Mouse (Mus musculus) lung, embryonic 16.5 days (tissue): ENCODE measurements at regions not wholly inside any gene's neighbourhood (a gene's known extent, or its start where the extent isn't known, plus 50 kb on each side); places are given as distances from the start of the nearest gene placed in this dataset.

ENCODE experiments used
- ATAC-seq: fragments of 200-750 bp; cut with Nextera tagmentation; 2 replicates; pipeline ENCODE4 v1.8.0; 2017; ENCODE audit warnings: low read depth, mild to moderate bottlenecking, moderate library complexity
- H3K27ac ChIP-seq: fragments of 300-500 bp; sonication (generic); 2 replicates; pipeline ENCODE4 v1.5.1; 2014; ENCODE audit warnings: mild to moderate bottlenecking, control low read depth, low read length
- H3K27me3 ChIP-seq: fragments of 300-500 bp; sonication (generic); 2 replicates; pipeline ENCODE4 v1.6.1; 2014; ENCODE audit warnings: low read depth, low read length, mixed read lengths; ENCODE audit not compliant: control insufficient read depth, insufficient read depth
- H3K36me3 ChIP-seq: fragments of 300-500 bp; sonication (generic); 2 replicates; pipeline ENCODE4 v1.6.1; 2014; ENCODE audit warnings: low read length; ENCODE audit not compliant: control insufficient read depth, insufficient read depth
- H3K4me1 ChIP-seq: fragments of 300-500 bp; sonication (generic); replicated peaks from 2 replicates; pipeline ENCODE4 v1.6.1; 2014; ENCODE audit warnings: low read length, mixed read lengths; ENCODE audit not compliant: control insufficient read depth, insufficient read depth
- H3K4me2 ChIP-seq: fragments of 300-500 bp; sonication (generic); 2 replicates; pipeline ENCODE4 v1.6.1; 2014; ENCODE audit warnings: low read depth, low read length, control low read depth
- H3K4me3 ChIP-seq: fragments of 300-500 bp; sonication (generic); 2 replicates; pipeline ENCODE4 v1.5.1; 2014; ENCODE audit warnings: mild to moderate bottlenecking, low read length, control low read depth
- H3K9ac ChIP-seq: fragments of 300-500 bp; sonication (generic); 2 replicates; pipeline ENCODE4 v1.6.1; 2014; ENCODE audit warnings: low read length, control low read depth
- H3K9me3 ChIP-seq: fragments of 300-500 bp; sonication (generic); 2 replicates; pipeline ENCODE4 v1.6.1; 2016; ENCODE audit warnings: low read length; ENCODE audit not compliant: control insufficient read depth
- WGBS: fragments of 180-500 bp; shearing (Covaris S2); extraction: QIAGEN DNeasy Blood & Tissue Kit; methylation state at CpG from one replicate; pipeline ENCODE4 v1.1.7; 2014; 5-methylcytosine and 5-hydroxymethylcytosine counted together

GRCm38 (mm10) chr3:82652346-82652745, 104.5 kb upstream of the Npy2r start:
- 66% methylated on average over 2 of the region's 2 CpGs for WGBS
- no peak overlapping the region for H3K4me3 ChIP-seq
- H3K4me1 ChIP-seq: no peaks in the 10 kb centered on the region
- H3K27me3 ChIP-seq: no peaks in the 10 kb centered on the region
- no peak overlapping the region for H3K4me2 ChIP-seq
- ATAC-seq: no peak
- no peaks in the 10 kb centered on the region for H3K9me3 ChIP-seq
- H3K27ac ChIP-seq: no peak overlapping the region
- no peaks in the 10 kb centered on the region for H3K36me3 ChIP-seq
- no peak overlapping the region for H3K9ac ChIP-seq

- Histone ChIP-seq H3K27ac (no peak overlapping the region), H3K9me3 (no peaks in the 10 kb centered on the region), H3K9ac (no peak overlapping the region), H3K4me3 (no peak overlapping the region), H3K36me3 (no peaks in the 10 kb centered on the region), H3K4me1 (no peaks in the 10 kb centered on the region), H3K27me3 (no peaks in the 10 kb centered on the region), H3K4me2 (no peak overlapping the region)
- 54% methylated on average over 2 of the region's 2 CpGs for WGBS
- no peak for ATAC-seq
Measured at GRCm38 (mm10) chr3:82640052-82640451, 92.2 kb upstream of the Npy2r start.

- Histone ChIP-seq H3K4me1 (no peaks in the 10 kb centered on the region), H3K4me2 (no peak overlapping the region), H3K27me3 (no peaks in the 10 kb centered on the region), H3K36me3 (no peaks in the 10 kb centered on the region), H3K9me3 (no peaks in the 10 kb centered on the region), H3K4me3 (no peak overlapping the region), H3K9ac (no peak overlapping the region), H3K27ac (no peak overlapping the region)
- ATAC-seq: 0 out of 2 replicates have a peak, but pooled peaks have one; percentile 23
- 16% methylated on average over 3 of the region's 3 CpGs for WGBS
Measured at GRCm38 (mm10) chr3:82636666-82637065, 88.8 kb upstream of the Npy2r start.

- no peak overlapping the region for H3K4me3 ChIP-seq
- H3K27ac ChIP-seq: no peak overlapping the region
- WGBS: 45% methylated on average over 3 of the region's 3 CpGs
- no peak for ATAC-seq
- H3K4me1 ChIP-seq: no peaks in the 10 kb centered on the region
- no peak overlapping the region for H3K9ac ChIP-seq
- no peak overlapping the region for H3K4me2 ChIP-seq
- H3K27me3 ChIP-seq: no peaks in the 10 kb centered on the region
- H3K9me3 ChIP-seq: no peaks in the 10 kb centered on the region
- H3K36me3 ChIP-seq: no peaks in the 10 kb centered on the region
Measured at GRCm38 (mm10) chr3:82620418-82621003, 72.6 kb upstream of the Npy2r start.

- no peaks in the 10 kb centered on the region for H3K27me3 ChIP-seq
- no peak for ATAC-seq
- 79% methylated on average over 5 of the region's 5 CpGs for WGBS
- H3K4me1 ChIP-seq: no peaks in the 10 kb centered on the region
- no peaks in the 10 kb centered on the region for H3K36me3 ChIP-seq
- no peak overlapping the region for H3K4me2 ChIP-seq
- no peak overlapping the region for H3K4me3 ChIP-seq
- H3K9me3 ChIP-seq: no peaks in the 10 kb centered on the region
- no peak overlapping the region for H3K27ac ChIP-seq
- H3K9ac ChIP-seq: no peak overlapping the region
Measured at GRCm38 (mm10) chr3:82619371-82619770, 71.5 kb upstream of the Npy2r start.

GRCm38 (mm10) chr3:82601880-82602279, 54.0 kb upstream of the Npy2r start:
- H3K4me3 ChIP-seq: no peak overlapping the region
- WGBS: 86% methylated on average over 4 of the region's 4 CpGs
- H3K36me3 ChIP-seq: no peaks in the 10 kb centered on the region
- H3K27ac ChIP-seq: no peak overlapping the region
- no peak overlapping the region for H3K4me2 ChIP-seq
- no peaks in the 10 kb centered on the region for H3K27me3 ChIP-seq
- H3K4me1 ChIP-seq: no peaks in the 10 kb centered on the region
- H3K9me3 ChIP-seq: no peaks in the 10 kb centered on the region
- no peak for ATAC-seq
- no peak overlapping the region for H3K9ac ChIP-seq

- H3K4me2 ChIP-seq: no peak overlapping the region
- no peak overlapping the region for H3K9ac ChIP-seq
- 59% methylated on average over 1 of the region's 1 CpGs for WGBS
- H3K27me3 ChIP-seq: no peaks in the 10 kb centered on the region
- H3K4me1 ChIP-seq: no peaks in the 10 kb centered on the region
- no peak overlapping the region for H3K4me3 ChIP-seq
- ATAC-seq: no peak
- no peaks in the 10 kb centered on the region for H3K9me3 ChIP-seq
- H3K27ac ChIP-seq: no peak overlapping the region
- H3K36me3 ChIP-seq: no peaks in the 10 kb centered on the region
Measured at GRCm38 (mm10) chr3:82598656-82599055, 50.8 kb upstream of the Npy2r start.
